Mouse (Mus musculus) hindbrain, embryonic 11.5 days (tissue): ENCODE measurements at regions not wholly inside any gene's neighbourhood (a gene's known extent, or its start where the extent isn't known, plus 50 kb on each side); places are given as distances from the start of the nearest gene placed in this dataset.

Source experiments
- ATAC-seq: fragments of 200-750 bp; cut with Nextera tagmentation; 2 replicates; pipeline ENCODE4 v1.8.0; 2017; ENCODE audit warnings: mild to moderate bottlenecking, moderate TSS enrichment, moderate library complexity; ENCODE audit not compliant: low FRiP score
- DNase-seq: peaks from one replicate; pipeline ENCODE4 v3.0.0-alpha.2; 2015; ENCODE audit warnings: low spot score
- H3K27ac ChIP-seq: fragments of 300-500 bp; sonication (generic); 2 replicates; pipeline ENCODE4 v1.5.1; 2014; ENCODE audit warnings: mild to moderate bottlenecking, low read depth, low read length
- H3K27me3 ChIP-seq: fragments of 300-500 bp; sonication (generic); 2 replicates; pipeline ENCODE4 v1.6.1; 2014; ENCODE audit warnings: mild to moderate bottlenecking, low read length, moderate library complexity, mixed read lengths; ENCODE audit not compliant: control insufficient read depth, insufficient read depth
- H3K36me3 ChIP-seq: fragments of 300-500 bp; sonication (generic); 2 replicates; pipeline ENCODE4 v1.6.1; 2014; ENCODE audit warnings: mild to moderate bottlenecking, low read length, moderate library complexity, mixed read lengths; ENCODE audit not compliant: control insufficient read depth, insufficient read depth
- H3K4me1 ChIP-seq: fragments of 300-500 bp; sonication (generic); replicated peaks from 2 replicates; pipeline ENCODE4 v1.6.1; 2014; ENCODE audit warnings: low read length, mixed read lengths; ENCODE audit not compliant: control insufficient read depth, insufficient read depth
- H3K4me2 ChIP-seq: fragments of 300-500 bp; sonication (generic); replicated peaks from 2 replicates; pipeline ENCODE4 v1.6.1; 2014; ENCODE audit warnings: mild to moderate bottlenecking, low read depth, low read length
- H3K4me3 ChIP-seq: fragments of 300-500 bp; sonication (generic); 2 replicates; pipeline ENCODE4 v1.5.1; 2014; ENCODE audit warnings: low read depth, low read length
- H3K9ac ChIP-seq: fragments of 300-500 bp; sonication (generic); 2 replicates; pipeline ENCODE4 v1.6.1; 2014; ENCODE audit warnings: low read depth, low read length
- H3K9me3 ChIP-seq: fragments of 300-500 bp; sonication (generic); 2 replicates; pipeline ENCODE4 v1.6.1; 2016; ENCODE audit warnings: low read length; ENCODE audit not compliant: control insufficient read depth
- WGBS: fragments of 180-500 bp; shearing (Covaris S2); extraction: QIAGEN DNeasy Blood & Tissue Kit; methylation state at CpG from one replicate; pipeline ENCODE4 v1.1.7; 2014; 5-methylcytosine and 5-hydroxymethylcytosine counted together

- whole genome bisulfite sequencing, result 95% methylated on average over 8 of the region's 8 CpGs
- H3K4me3 ChIP-seq, result no peak overlapping the region
- no peak for ATAC-seq
These were observed 70.5 kb upstream of the Yae1d1 start for GRCm38 (mm10) chr13:18063677-18064076.

GRCm38 (mm10) chr13:18060265-18060664 is 67.1 kb upstream of the Yae1d1 start:
- ATAC-seq, result no peak
- H3K27ac ChIP-seq, result no peak overlapping the region
- no peak overlapping the region for H3K4me2 ChIP-seq
- 82% methylated on average over 2 of the region's 2 CpGs for WGBS
- H3K27me3 ChIP-seq, result no peaks in the 10 kb centered on the region
- no peaks in the 10 kb centered on the region for H3K36me3 ChIP-seq
- no peaks in the 10 kb centered on the region for H3K4me1 ChIP-seq
- H3K4me3 ChIP-seq, result no peak overlapping the region
- H3K9me3 ChIP-seq, result no peaks in the 10 kb centered on the region
- no peak for DNase-seq
- H3K9ac ChIP-seq, result no peak overlapping the region

More at GRCm38 (mm10) chr13:18063677-18064076, 70.5 kb upstream of the Yae1d1 start:
- H3K27ac ChIP-seq, result no peak overlapping the region
- H3K9ac ChIP-seq, result no peak overlapping the region
- DNase-seq, result no peak
- H3K36me3 ChIP-seq, result no peaks in the 10 kb centered on the region
- H3K27me3 ChIP-seq, result no peaks in the 10 kb centered on the region
- H3K9me3 ChIP-seq, result no peaks in the 10 kb centered on the region
- no peaks in the 10 kb centered on the region for H3K4me1 ChIP-seq
- H3K4me2 ChIP-seq, result no peak overlapping the region

- DNase-seq (peak; percentile 86), ATAC-seq (peak; percentile 79)
- H3K27me3 ChIP-seq, result no peaks in the 10 kb centered on the region
- no peak overlapping the region for H3K27ac ChIP-seq
- 32% methylated on average over 8 of the region's 8 CpGs for WGBS
- H3K36me3 ChIP-seq, result no peaks in the 10 kb centered on the region
- H3K9ac ChIP-seq, result no peak overlapping the region
- no peak overlapping the region for H3K4me3 ChIP-seq
- no peak overlapping the region for H3K4me2 ChIP-seq
- no peaks in the 10 kb centered on the region for H3K4me1 ChIP-seq
- no peaks in the 10 kb centered on the region for H3K9me3 ChIP-seq
These were observed 64.2 kb upstream of the Yae1d1 start for GRCm38 (mm10) chr13:18057231-18057912.

GRCm38 (mm10) chr13:18056816-18057215 is 63.7 kb upstream of the Yae1d1 start:
- Histone ChIP-seq H3K9me3 (no peaks in the 10 kb centered on the region), H3K4me1 (no peaks in the 10 kb centered on the region), H3K4me3 (no peak overlapping the region), H3K27ac (no peak overlapping the region), H3K36me3 (no peaks in the 10 kb centered on the region), H3K4me2 (no peak overlapping the region), H3K27me3 (no peaks in the 10 kb centered on the region), H3K9ac (no peak overlapping the region)
- no peak for DNase-seq
- WGBS, result 72% methylated on average over 3 of the region's 3 CpGs
- peak; percentile 59; the same call in 1 of the 2 replicates for ATAC-seq

GRCm38 (mm10) chr13:18043154-18043553 is 50.0 kb upstream of the Yae1d1 start:
- Histone ChIP-seq H3K4me2 (no peak overlapping the region), H3K27ac (no peak overlapping the region), H3K4me1 (no peaks in the 10 kb centered on the region), H3K9me3 (no peaks in the 10 kb centered on the region), H3K4me3 (no peak overlapping the region), H3K9ac (no peak overlapping the region), H3K27me3 (no peaks in the 10 kb centered on the region), H3K36me3 (no peaks in the 10 kb centered on the region)
- ATAC-seq (no peak), DNase-seq (no peak)
- WGBS, result 92% methylated on average over 6 of the region's 6 CpGs
